Mouse (Mus musculus) embryonic facial prominence, embryonic 11.5 days (tissue): ENCODE results near the gene Parg. TPM values are rescaled to one million over a fixed set of nuclear protein-coding genes. Genes with fewer than 3 reads are reported as not detected.
A peak's percentile ranks its signal among the peaks of the same experiment; 100 is the strongest.
"Not testable (repeated sequence)": the region's sequence is repeated elsewhere in the genome, so short reads cannot be mapped to it uniquely, and the experiment has no call there.

Experiments used
- ATAC-seq: fragments of 200-750 bp; cut with Nextera tagmentation; replicated peaks from 2 replicates; pipeline ENCODE4 v1.8.0; 2017; ENCODE audit warnings: low read depth; ENCODE audit not compliant: insufficient number of reproducible peaks, low FRiP score, low TSS enrichment
- DNase-seq: peaks from one replicate; pipeline ENCODE4 v3.0.0-alpha.2; 2015; ENCODE audit warnings: low spot score
- H3K27ac ChIP-seq: fragments of 300-500 bp; sonication (generic); replicated peaks from 2 replicates; pipeline ENCODE4 v1.5.1; 2014; ENCODE audit warnings: mild to moderate bottlenecking, low read depth, low read length, control low read depth
- H3K27me3 ChIP-seq: fragments of 300-500 bp; sonication (generic); 2 replicates; pipeline ENCODE4 v1.6.1; 2014; ENCODE audit warnings: mild to moderate bottlenecking, low read length, moderate library complexity, mixed read lengths; ENCODE audit not compliant: control insufficient read depth, insufficient read depth
- H3K36me3 ChIP-seq: fragments of 300-500 bp; sonication (generic); replicated peaks from 2 replicates; pipeline ENCODE4 v1.6.1; 2014; ENCODE audit warnings: low read depth, mild to moderate bottlenecking, low read length, moderate library complexity, mixed read lengths; ENCODE audit not compliant: control insufficient read depth, insufficient read depth
- H3K4me1 ChIP-seq: fragments of 300-500 bp; sonication (generic); 2 replicates; pipeline ENCODE4 v1.6.1; 2014; ENCODE audit warnings: low read length, mixed read lengths; ENCODE audit not compliant: control insufficient read depth, insufficient read depth
- H3K4me2 ChIP-seq: fragments of 300-500 bp; sonication (generic); 2 replicates; pipeline ENCODE4 v1.6.1; 2014; ENCODE audit warnings: low read depth, mild to moderate bottlenecking, control low read depth, low read length, moderate library complexity
- H3K4me3 ChIP-seq: fragments of 300-500 bp; sonication (generic); 2 replicates; pipeline ENCODE4 v1.5.1; 2014; ENCODE audit warnings: low read depth, low read length, control low read depth
- H3K9ac ChIP-seq: fragments of 300-500 bp; sonication (generic); replicated peaks from 2 replicates; pipeline ENCODE4 v1.6.1; 2014; ENCODE audit warnings: mild to moderate bottlenecking, control low read depth, low read length
- H3K9me3 ChIP-seq: fragments of 300-500 bp; sonication (generic); replicated peaks from 2 replicates; pipeline ENCODE4 v1.6.1; 2016; ENCODE audit warnings: mild to moderate bottlenecking, low read length, inconsistent platforms, mixed read lengths; ENCODE audit not compliant: control insufficient read depth
- WGBS: fragments of 180-500 bp; shearing (Covaris S2); extraction: QIAGEN DNeasy Blood & Tissue Kit; methylation state at CpG from one replicate; pipeline ENCODE4 v1.1.7; 2014; 5-methylcytosine and 5-hydroxymethylcytosine counted together
- polyA plus RNA-seq: library from polyadenylated mRNA; unstranded; fragments of >200 nt; fragmentation: Nextera tagmentation; extraction: Ambion mirVana; gene quantifications from 2 replicates; pipeline ENCODE4 v1.2.1, GENCODE M21; 2014

Gene Parg
- polyA plus RNA-seq, 1 experiment from 2014 or later: 81.7 TPM

DNA sequence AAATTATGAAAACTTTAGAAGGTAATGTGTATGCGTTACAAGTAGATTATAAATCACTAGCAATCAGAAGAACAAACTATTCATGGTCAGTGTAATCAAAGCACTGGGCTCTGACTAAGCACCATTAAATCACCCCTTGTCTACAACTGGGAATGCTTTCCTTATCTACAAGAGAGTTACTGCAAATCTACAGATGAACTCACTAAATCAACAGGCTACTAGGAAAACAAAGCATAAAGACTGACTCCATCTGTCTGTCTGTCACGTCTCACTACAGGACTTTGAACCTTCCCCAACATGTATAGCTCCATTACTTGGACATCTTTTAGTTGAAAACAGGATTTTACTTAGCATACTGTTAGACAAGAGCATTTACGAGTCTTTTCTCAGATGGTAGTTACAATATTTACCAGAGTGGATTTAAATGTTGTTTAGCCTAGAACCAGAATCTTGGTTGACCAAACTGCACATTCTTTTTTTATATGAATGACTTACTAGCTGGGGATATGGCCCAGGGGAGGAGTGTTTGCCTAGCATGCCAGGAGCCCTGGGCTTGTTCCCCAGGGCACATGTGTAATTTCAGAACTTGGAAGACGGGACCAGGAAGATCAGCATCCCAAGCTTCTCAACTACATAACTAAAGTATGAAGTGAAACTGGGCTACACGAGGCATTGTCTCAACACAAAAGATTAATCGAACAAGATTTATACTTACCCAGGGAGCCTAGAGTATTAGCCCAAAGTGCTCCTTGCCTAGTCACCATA is 10.9 kb upstream of the Parg start:
- DNase-seq (no peak), ATAC-seq (no peak)
- Histone ChIP-seq H3K4me2 (no peak overlapping the region), H3K4me3 (no peak overlapping the region), H3K4me1 (no peaks in the 10 kb centered on the region), H3K9me3 (no peaks in the 10 kb centered on the region), H3K27me3 (no peaks in the 10 kb centered on the region), H3K27ac (no peak overlapping the region), H3K36me3 (no peaks in the 10 kb centered on the region; the same call in 1 of the 2 replicates), H3K9ac (no peak overlapping the region)
- WGBS: 91% methylated on average over 6 of the region's 6 CpGs

DNA sequence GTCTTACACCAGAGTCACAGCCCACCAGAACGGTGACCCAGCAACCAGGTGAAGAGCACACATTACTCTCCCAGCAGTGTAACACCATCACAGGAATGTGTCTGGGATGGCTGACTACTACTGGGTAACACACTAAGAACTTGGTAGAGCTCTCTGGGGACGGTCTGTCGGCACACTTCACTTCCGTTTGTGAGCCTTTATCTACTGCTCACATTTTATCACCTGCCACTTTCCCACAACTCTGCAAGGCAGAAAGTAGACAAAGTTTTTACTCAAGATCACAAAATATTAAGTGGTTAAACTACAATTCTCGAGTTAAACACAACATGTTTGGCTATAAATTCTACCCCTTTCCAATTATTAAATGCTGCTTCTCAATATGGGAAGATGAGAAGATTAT is 9.8 kb upstream of the Parg start:
- H3K9ac ChIP-seq: no peak overlapping the region
- DNase-seq: no peak
- no peaks in the 10 kb centered on the region for H3K27me3 ChIP-seq
- H3K4me3 ChIP-seq: no peak overlapping the region
- no peaks in the 10 kb centered on the region for H3K9me3 ChIP-seq
- no peak overlapping the region for H3K27ac ChIP-seq
- no peaks in the 10 kb centered on the region; the same call in 1 of the 2 replicates for H3K36me3 ChIP-seq
- H3K4me1 ChIP-seq: no peaks in the 10 kb centered on the region
- H3K4me2 ChIP-seq: no peak overlapping the region
- 97% methylated on average over 5 of the region's 5 CpGs for WGBS
- ATAC-seq: no peak

DNA sequence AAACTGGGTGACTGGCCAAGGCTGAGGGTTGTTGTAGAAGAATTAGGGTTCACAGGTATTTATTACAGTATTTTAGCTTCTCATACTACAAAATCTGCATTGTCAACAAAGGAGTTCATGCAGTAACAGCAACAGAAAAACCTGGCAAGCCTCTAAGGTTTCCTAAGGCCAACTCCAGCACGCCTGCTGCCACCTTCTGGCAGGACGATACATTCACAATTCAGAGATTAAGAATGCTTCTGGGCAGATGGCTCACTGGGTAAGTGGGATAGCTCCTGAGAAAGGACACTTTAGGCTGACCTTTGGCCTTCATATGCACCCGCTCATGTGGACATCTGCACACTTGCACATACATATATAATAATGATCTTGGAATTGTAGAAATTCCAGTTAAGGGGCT is 9.3 kb upstream of the Parg start:
- no peak overlapping the region for H3K4me3 ChIP-seq
- no peak overlapping the region for H3K9ac ChIP-seq
- ATAC-seq (no peak), DNase-seq (peak; percentile 68)
- no peaks in the 10 kb centered on the region; the same call in 1 of the 2 replicates for H3K36me3 ChIP-seq
- no peaks in the 10 kb centered on the region for H3K4me1 ChIP-seq
- no peaks in the 10 kb centered on the region for H3K27me3 ChIP-seq
- H3K4me2 ChIP-seq: no peak overlapping the region
- H3K9me3 ChIP-seq: no peaks in the 10 kb centered on the region
- 57% methylated on average over 3 of the region's 3 CpGs for WGBS
- no peak overlapping the region for H3K27ac ChIP-seq

DNA sequence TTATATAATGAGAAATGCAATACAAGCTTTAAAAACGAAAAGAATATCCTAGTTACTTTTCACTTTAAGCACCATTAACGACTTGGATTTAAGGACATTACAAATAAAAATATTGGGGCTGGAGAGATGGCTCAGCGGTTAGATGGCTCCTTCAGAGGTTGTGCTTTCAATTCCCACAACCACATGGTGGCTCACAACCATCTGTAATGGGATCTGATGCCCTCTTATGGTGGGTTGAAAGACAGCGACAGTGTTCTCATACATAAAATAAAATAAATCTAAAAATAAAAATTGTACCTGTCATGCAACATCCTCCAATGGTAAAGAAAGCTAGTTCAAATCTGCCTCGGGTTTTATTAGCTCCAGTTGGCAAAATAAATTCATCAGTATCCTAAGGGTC is 8.2 kb upstream of the Parg start:
- H3K9me3 ChIP-seq, H3K4me2 ChIP-seq, ATAC-seq, H3K4me1 ChIP-seq, H3K9ac ChIP-seq, H3K27ac ChIP-seq, H3K36me3 ChIP-seq, DNase-seq, H3K4me3 ChIP-seq, H3K27me3 ChIP-seq: not testable (repeated sequence)
- 78% methylated on average over 5 of the region's 5 CpGs for WGBS

DNA sequence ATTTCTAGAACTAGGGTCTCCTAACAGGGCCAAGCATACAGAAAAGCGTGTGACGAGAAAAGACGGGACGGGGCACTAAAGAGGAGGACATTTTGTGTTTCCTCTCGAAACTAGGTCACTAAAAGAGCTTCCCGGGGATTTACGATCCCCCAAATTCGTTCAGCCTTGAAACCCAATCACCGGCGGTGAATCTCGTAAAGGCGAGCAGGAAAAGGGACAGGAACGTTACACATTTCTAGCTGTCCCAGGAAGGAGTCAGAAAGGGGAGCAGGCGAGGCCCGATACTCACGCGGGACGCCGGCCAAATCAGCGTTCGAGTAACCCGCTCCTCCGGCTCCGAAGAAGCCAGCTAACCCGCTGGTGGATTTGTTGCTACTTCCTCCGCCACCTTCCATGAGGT is 395 bp upstream of the Parg start:
- no peaks in the 10 kb centered on the region; the same call in none of the 2 replicates for H3K4me1 ChIP-seq
- peak overlapping the region; percentile 56 for H3K4me2 ChIP-seq
- peak overlapping the region; percentile 87 for H3K9ac ChIP-seq
- peak; percentile 27 for DNase-seq
- H3K27me3 ChIP-seq: no peaks in the 10 kb centered on the region
- no peak for ATAC-seq
- H3K4me3 ChIP-seq: peak overlapping the region; percentile 100
- H3K9me3 ChIP-seq: no peaks in the 10 kb centered on the region
- H3K27ac ChIP-seq: no peak overlapping the region
- H3K36me3 ChIP-seq: no peaks in the 10 kb centered on the region; the same call in 1 of the 2 replicates
- under 1% methylated on average over 25 of the region's 26 CpGs for WGBS

DNA sequence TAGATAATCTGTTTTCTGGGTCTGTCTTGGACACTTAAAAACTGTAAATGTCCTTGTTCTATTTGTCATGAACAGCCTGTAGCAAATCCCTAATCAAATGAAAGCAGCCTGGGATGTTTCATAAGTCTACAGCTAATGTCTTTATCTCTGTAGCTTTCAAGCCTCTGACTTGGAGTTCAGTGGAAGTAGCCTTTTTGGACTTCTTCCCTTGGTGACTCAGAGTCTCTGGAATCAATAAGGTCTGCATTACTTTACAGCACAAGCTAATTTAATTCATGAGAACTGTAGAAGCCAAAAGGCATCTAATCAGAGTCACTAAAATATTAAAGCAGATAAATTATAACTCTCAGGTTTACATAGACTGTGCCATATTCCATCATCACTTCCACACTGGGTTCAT is 24.9 kb downstream of the Parg start:
- Histone ChIP-seq H3K36me3 (no peaks in the 10 kb centered on the region), H3K4me2 (no peak overlapping the region), H3K4me3 (no peak overlapping the region), H3K9ac (no peak overlapping the region), H3K27me3 (no peaks in the 10 kb centered on the region), H3K9me3 (no peaks in the 10 kb centered on the region), H3K27ac (no peak overlapping the region), H3K4me1 (no peaks in the 10 kb centered on the region)
- DNase-seq: no peak
- ATAC-seq: no peak

DNA sequence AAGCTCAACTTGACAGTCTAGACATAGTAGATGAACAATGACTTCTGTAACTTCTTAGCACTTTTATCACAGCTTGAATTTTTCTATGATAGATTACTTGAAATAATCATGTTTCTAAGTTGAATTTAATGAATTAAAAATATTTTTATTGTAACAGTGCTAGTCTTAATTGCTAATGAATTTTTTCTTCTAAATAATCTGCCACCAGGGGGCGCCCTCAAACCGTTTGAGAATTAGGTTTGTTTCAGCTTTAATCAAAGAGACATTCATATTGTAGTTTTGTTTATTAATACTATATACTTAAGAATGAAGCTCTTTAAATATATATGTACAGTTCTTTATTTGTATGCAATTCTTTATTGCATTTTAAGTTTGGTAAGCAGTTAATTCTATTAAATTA is 27.2 kb downstream of the Parg start:
- no peak overlapping the region for H3K4me2 ChIP-seq
- no peaks in the 10 kb centered on the region for H3K9me3 ChIP-seq
- H3K27me3 ChIP-seq: no peaks in the 10 kb centered on the region
- ATAC-seq (no peak), DNase-seq (peak; percentile 81)
- H3K9ac ChIP-seq: no peak overlapping the region
- H3K36me3 ChIP-seq: no peaks in the 10 kb centered on the region
- 0% methylated on average over 2 of the region's 2 CpGs for WGBS
- no peak overlapping the region for H3K4me3 ChIP-seq
- no peak overlapping the region for H3K27ac ChIP-seq
- no peaks in the 10 kb centered on the region for H3K4me1 ChIP-seq

DNA sequence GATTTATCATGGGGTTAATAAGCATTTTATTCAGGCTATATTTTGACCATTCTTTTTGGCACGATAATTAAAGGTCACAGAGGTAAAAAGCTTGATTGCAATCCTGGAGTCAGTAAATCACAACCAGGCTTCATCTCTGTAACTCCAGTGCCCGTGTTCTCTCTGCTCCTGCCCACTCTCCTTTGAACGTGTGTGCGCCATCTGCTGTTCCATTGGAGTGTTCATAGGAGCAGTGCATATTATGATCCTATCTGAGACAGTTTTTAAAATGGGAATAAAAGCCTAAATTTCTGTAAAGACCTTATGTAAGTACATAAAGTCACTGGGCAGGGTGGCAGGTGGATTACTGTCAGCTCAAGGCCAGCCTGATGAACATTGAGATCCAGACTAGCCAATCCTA is 40.7 kb downstream of the Parg start:
- no peak overlapping the region for H3K4me3 ChIP-seq
- H3K9ac ChIP-seq: no peak overlapping the region
- peak; percentile 27 for DNase-seq
- H3K9me3 ChIP-seq: no peaks in the 10 kb centered on the region
- no peak overlapping the region for H3K4me2 ChIP-seq
- H3K27ac ChIP-seq: no peak overlapping the region
- H3K27me3 ChIP-seq: no peaks in the 10 kb centered on the region
- no peaks in the 10 kb centered on the region for H3K36me3 ChIP-seq
- ATAC-seq: no peak
- WGBS: 63% methylated on average over 4 of the region's 4 CpGs
- no peaks in the 10 kb centered on the region for H3K4me1 ChIP-seq
